Mouse (Mus musculus) heart, postnatal 36 days (tissue): Measurements from ENCODE around the gene Slc44a4. TPM values are rescaled to one million over a fixed set of nuclear protein-coding genes. Genes with fewer than 3 reads are reported as not detected.

ENCODE experiments used
- total RNA-seq, 2 experiments: library from RNA; stranded (reverse); gene quantifications; 2 replicates each; pipeline ENCODE4 v1.2.3; 2021

Slc44a4 gene
- total RNA-seq, 2 experiments from 2014 or later, result not detected

Other genes with a start within 250 kb of the Slc44a4 start
- 10 to 100 TPM; 35.6 to 39.7 TPM for gene Tnxb, start 243.9 kb upstream of the Slc44a4 start, total RNA-seq
- 10 to 100 TPM; 22.8 to 24.7 TPM for gene C4b, start 170.6 kb upstream of the Slc44a4 start, total RNA-seq
- not detected for gene Cyp21a1, start 109.9 kb upstream of the Slc44a4 start, total RNA-seq
- 10 to 100 TPM in 1 of 2 experiments, 1 to 10 TPM in 1; 10.0 to 11.1 TPM for gene Stk19, start 77.5 kb upstream of the Slc44a4 start, total RNA-seq
- 10 to 100 TPM; 12.4 to 17.3 TPM for gene Dxo, start 77.4 kb upstream of the Slc44a4 start, total RNA-seq
- 10 to 100 TPM; 22.6 to 24.5 TPM for gene Skiv2l, start 64.3 kb upstream of the Slc44a4 start, total RNA-seq
- gene Nelfe, start 64.1 kb upstream of the Slc44a4 start, total RNA-seq, result 10 to 100 TPM; 13.7 to 15.3 TPM
- gene Cfb, start 51.9 kb upstream of the Slc44a4 start, total RNA-seq, result 1 to 10 TPM; 4.4 to 7.5 TPM
- 1 to 10 TPM; 7.5 to 7.7 TPM for gene Zbtb12, start 35.0 kb upstream of the Slc44a4 start, total RNA-seq
- not detected for gene Gm20547, start 32.4 kb upstream of the Slc44a4 start, total RNA-seq
- gene C2, start 16.2 kb upstream of the Slc44a4 start, total RNA-seq, result 1 to 10 TPM; 3.1 to 4.4 TPM
- gene Ehmt2, start 16.0 kb upstream of the Slc44a4 start, total RNA-seq, result 10 to 100 TPM; 44.6 to 49.8 TPM
- 10 to 100 TPM; 13.2 to 16.5 TPM for gene Neu1, start 16.8 kb downstream of the Slc44a4 start, total RNA-seq
- 1 to 10 TPM; 2.8 to 4.5 TPM for gene Hspa1b, start 44.8 kb downstream of the Slc44a4 start, total RNA-seq
- gene Gm20481, start 55.4 kb downstream of the Slc44a4 start, total RNA-seq, result not detected
- gene Hspa1a, start 57.7 kb downstream of the Slc44a4 start, total RNA-seq, result 1 to 10 TPM; 4.2 to 4.6 TPM
- gene Hspa1l, start 58.2 kb downstream of the Slc44a4 start, total RNA-seq, result 1 to 10 TPM; 7.8 to 9.2 TPM
- 10 to 100 TPM; 16.0 to 17.4 TPM for gene Lsm2, start 67.4 kb downstream of the Slc44a4 start, total RNA-seq
- 10 to 100 TPM; 26.7 to 27.4 TPM for gene Vars, start 86.5 kb downstream of the Slc44a4 start, total RNA-seq
- 1 to 10 TPM; 8.4 to 9.3 TPM for gene Vwa7, start 102.1 kb downstream of the Slc44a4 start, total RNA-seq
- gene Sapcd1, start 113.5 kb downstream of the Slc44a4 start, total RNA-seq, result not detected
- under 1 TPM; 0.25 to 0.70 TPM for gene Msh5, start 132.3 kb downstream of the Slc44a4 start, total RNA-seq
- 10 to 100 TPM; 41.7 to 44.0 TPM for gene Clic1, start 135.5 kb downstream of the Slc44a4 start, total RNA-seq
- 10 to 100 TPM; 27.5 to 27.6 TPM for gene Ddah2, start 144.6 kb downstream of the Slc44a4 start, total RNA-seq
- under 1 TPM in 1 of 2 experiments, not detected in 1; 0.56 TPM for gene Ly6g6c, start 150.9 kb downstream of the Slc44a4 start, total RNA-seq
- gene Mpig6b, start 151.7 kb downstream of the Slc44a4 start, total RNA-seq, result under 1 TPM; 0.42 to 0.49 TPM
- gene Ly6g6e, start 162.4 kb downstream of the Slc44a4 start, total RNA-seq, result not detected
- gene Ly6g6d, start 163.6 kb downstream of the Slc44a4 start, total RNA-seq, result under 1 TPM; 0.70 to 0.80 TPM
- not detected for gene Ly6g6f, start 171.1 kb downstream of the Slc44a4 start, total RNA-seq
- 10 to 100 TPM; 54.6 to 61.1 TPM for gene Abhd16a, start 174.8 kb downstream of the Slc44a4 start, total RNA-seq
- gene Ly6g5c, start 193.8 kb downstream of the Slc44a4 start, total RNA-seq, result not detected
- not detected for gene Ly6g5b, start 201.0 kb downstream of the Slc44a4 start, total RNA-seq
- gene Gpank1, start 207.0 kb downstream of the Slc44a4 start, total RNA-seq, result 1 to 10 TPM; 8.0 to 9.6 TPM
- 100 to 1,000 TPM; 163 to 164 TPM for gene Csnk2b, start 207.6 kb downstream of the Slc44a4 start, total RNA-seq
- gene D17H6S53E, start 211.9 kb downstream of the Slc44a4 start, total RNA-seq, result 10 to 100 TPM; 25.7 to 26.4 TPM
- gene Apom, start 217.6 kb downstream of the Slc44a4 start, total RNA-seq, result not detected
- 100 to 1,000 TPM; 243 to 268 TPM for gene Bag6, start 220.7 kb downstream of the Slc44a4 start, total RNA-seq